Mouse (Mus musculus) layer of hippocampus, adult 6 months (tissue): ENCODE data around the gene Cldn16. TPM values are rescaled to one million over a fixed set of nuclear protein-coding genes. Genes with fewer than 3 reads are reported as not detected.

ENCODE experiments used
- long read RNA-seq, 2 experiments: library from polyadenylated mRNA; unstranded; transcript quantifications; one replicate each; pipeline ENCODE4 v2.0.0; 2019 to 2020
- polyA plus RNA-seq: library from polyadenylated mRNA; unstranded; fragments of <200 nt; fragmentation: Nextera tagmentation; gene quantifications from 2 replicates; pipeline ENCODE4 v1.2.3, GENCODE M21; 2021

The Cldn16 gene
- not detected in 2 replicates for polyA plus RNA-seq
- long read RNA-seq, experiment 1, result 0 reads
- long read RNA-seq, experiment 2, result 0 reads

GRCm38 (mm10) chr16:26462835-26463234 lies at the start of gene Cldn16:
Cldn16 (plus strand) TSS chr16:26463135.

GRCm38 (mm10) chr16:26526669-26527068 lies 63.7 kb downstream of the Cldn16 start, which contains the start of gene Tmem207:
Tmem207 (minus strand) TSS chr16:26526769.

Other genes with a start within 250 kb of the Cldn16 start
- gene Cldn1, start 91.3 kb upstream of the Cldn16 start, polyA plus RNA-seq, result 2.0 and 3.5 TPM in 2 replicates
- not detected in 2 replicates for gene Tmem207, start 63.6 kb downstream of the Cldn16 start, polyA plus RNA-seq
- gene Il1rap, start 118.6 kb downstream of the Cldn16 start, polyA plus RNA-seq, result 24.4 and 24.9 TPM in 2 replicates